Mouse (Mus musculus) mature B cell (primary cell): ENCODE results near the gene Flii.

ENCODE experiments used
- in situ Hi-C: fragments of 300-500 bp; cut with MboI; formaldehyde crosslinking; loops from 2 replicates; pipeline ENCODE4 v1.14.3; 2019

Gene Flii

GRCm38 (mm10) chr11:60715833-60716232 is 11.2 kb downstream of the Flii start:
- in situ Hi-C loops, result no loop called here

GRCm38 (mm10) chr11:60712639-60713255 is 14.3 kb downstream of the Flii start:
- in situ Hi-C loops, result no loop called here

- in situ Hi-C loops, result no loop called here
These were observed 15.0 kb downstream of the Flii start for GRCm38 (mm10) chr11:60712040-60712439.

GRCm38 (mm10) chr11:60711218-60711617 is 15.8 kb downstream of the Flii start:
- in situ Hi-C loops, result no loop called here

GRCm38 (mm10) chr11:60709481-60710465 is 17.3 kb downstream of the Flii start:
- in situ Hi-C loops, result no loop called here

GRCm38 (mm10) chr11:60708631-60709030 is 18.4 kb downstream of the Flii start:
- in situ Hi-C loops, result no loop called here

GRCm38 (mm10) chr11:60707672-60708071 is 19.4 kb downstream of the Flii start:
- in situ Hi-C loops, result no loop called here

- in situ Hi-C loops, result no loop called here
These were observed 20.2 kb downstream of the Flii start for GRCm38 (mm10) chr11:60706696-60707480.

GRCm38 (mm10) chr11:60706076-60706475 is 21.0 kb downstream of the Flii start:
- in situ Hi-C loops, result no loop called here

GRCm38 (mm10) chr11:60705255-60705654 is 21.8 kb downstream of the Flii start:
- in situ Hi-C loops, result no loop called here

GRCm38 (mm10) chr11:60704023-60704880 is 22.8 kb downstream of the Flii start:
- in situ Hi-C loops, result no loop called here

- in situ Hi-C loops, result no loop called here
These were observed 23.9 kb downstream of the Flii start for GRCm38 (mm10) chr11:60703131-60703530.

- in situ Hi-C loops, result no loop called here
These were observed 25.5 kb downstream of the Flii start for GRCm38 (mm10) chr11:60701611-60702010.

GRCm38 (mm10) chr11:60700320-60701185 is 26.5 kb downstream of the Flii start:
- in situ Hi-C loops, result no loop called here

GRCm38 (mm10) chr11:60699524-60700075 is 27.5 kb downstream of the Flii start, which contains the start of gene Llgl1:
Gene Llgl1, plus strand, starts transcription at chr11:60699723.
- in situ Hi-C loops, result no loop called here

- in situ Hi-C loops, result no loop called here
These were observed 28.1 kb downstream of the Flii start for GRCm38 (mm10) chr11:60698806-60699523.

- in situ Hi-C loops, result no loop called here
These were observed 29.5 kb downstream of the Flii start for GRCm38 (mm10) chr11:60697561-60697960.

GRCm38 (mm10) chr11:60696165-60696564 is 30.9 kb downstream of the Flii start:
- in situ Hi-C loops, result no loop called here
